Mouse (Mus musculus) kidney, postnatal 25 days (tissue): ENCODE measurements around the gene Nudt17.
"Not testable (repeated sequence)": the region's sequence is repeated elsewhere in the genome, so short reads cannot be mapped to it uniquely, and the experiment has no call there.

Source experiments
- DNase-seq, 2 experiments: peaks; one replicate each; pipeline ENCODE4 v3.0.0; 2021; ENCODE audit warnings: mixed read lengths in 2 of 2

Nudt17 gene

DNA sequence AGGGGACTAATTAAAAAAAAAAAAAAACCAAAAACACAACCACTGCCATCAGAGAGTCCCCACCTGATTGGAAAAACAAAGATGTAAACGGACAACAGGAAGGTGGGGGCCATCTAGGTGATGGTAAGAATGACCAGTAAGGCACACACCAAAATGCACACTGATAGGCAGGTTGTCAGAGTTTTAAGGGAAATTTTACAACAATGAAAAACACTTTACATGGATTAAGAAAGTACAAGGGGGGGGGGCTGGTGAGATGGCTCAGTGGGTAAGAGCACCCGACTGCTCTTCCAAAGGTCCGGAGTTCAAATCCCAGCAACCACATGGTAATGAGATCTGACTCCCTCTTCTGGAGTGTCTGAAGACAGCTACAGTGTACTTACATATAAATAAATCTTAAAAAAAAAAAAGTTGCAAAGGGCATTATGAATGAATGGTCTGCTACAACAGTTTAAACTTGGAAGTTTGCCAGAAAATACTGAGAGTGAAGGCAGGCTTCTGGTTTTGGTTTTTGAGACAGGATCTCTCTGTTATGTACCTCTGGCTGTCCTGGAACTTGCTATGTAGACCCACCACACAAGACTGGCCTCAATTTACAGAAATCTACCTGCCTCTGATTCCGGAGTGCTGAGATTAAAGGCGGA lies 39.8 kb downstream of the Nudt17 start:
- DNase-seq: no peak

- DNase-seq: peak in 1 of 2 experiments; percentile 47
Measured at GRCm38 (mm10) chr3:96667316-96667715, 41.0 kb downstream of the Nudt17 start.

DNA sequence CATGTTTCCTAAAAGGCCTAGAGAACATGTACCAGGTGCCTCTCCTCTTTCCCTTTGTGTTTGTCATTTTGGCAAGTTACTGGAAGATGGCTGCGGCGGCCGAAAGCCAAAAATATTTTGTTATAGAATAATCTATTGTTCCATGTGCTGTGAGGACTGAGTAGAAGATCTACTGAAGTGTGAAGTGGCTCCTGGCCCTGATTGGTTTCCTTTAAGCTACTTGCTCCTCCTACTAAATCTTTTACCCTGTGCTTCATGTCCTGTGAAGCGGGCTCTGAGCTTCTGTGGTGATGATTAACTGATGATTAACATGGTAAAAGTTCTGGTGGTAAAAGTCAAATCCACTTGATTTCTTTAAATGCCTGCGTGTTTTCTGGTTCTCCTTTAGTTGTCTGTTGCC lies 41.4 kb downstream of the Nudt17 start:
- peak; percentile 27 to 52 for DNase-seq

DNA sequence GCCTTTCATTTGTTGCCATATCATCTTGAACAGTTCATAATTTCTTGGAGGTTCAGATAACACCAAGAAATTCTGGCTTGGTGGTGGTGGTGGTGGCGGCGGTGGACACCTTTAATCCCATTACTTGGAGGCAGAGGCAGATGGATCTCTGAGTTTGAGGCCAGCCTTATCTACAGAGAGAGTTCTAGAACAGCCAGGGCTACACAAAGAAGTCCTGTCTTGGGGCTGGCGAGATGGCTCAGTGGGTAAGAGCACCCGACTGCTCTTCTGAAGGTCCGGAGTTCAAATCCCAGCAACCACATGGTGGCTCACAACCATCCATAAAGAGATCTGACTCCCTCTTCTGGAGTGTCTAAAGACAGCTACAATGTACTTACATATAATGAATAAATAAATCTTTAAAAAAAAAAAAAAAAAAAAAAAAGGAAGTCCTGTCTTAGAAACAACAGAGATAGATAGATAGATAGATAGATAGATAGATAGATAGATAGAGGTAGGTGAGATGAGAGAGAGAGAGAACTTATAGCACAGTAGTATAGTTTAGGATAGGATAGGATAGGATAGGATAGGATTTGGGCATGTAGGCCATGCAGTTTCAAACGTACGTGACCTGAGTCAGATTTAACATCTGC lies 42.5 kb downstream of the Nudt17 start:
- DNase-seq: not testable (repeated sequence)

- DNase-seq: peak; percentile 81 to 87
Measured at GRCm38 (mm10) chr3:96663432-96664239, 44.7 kb downstream of the Nudt17 start.

DNA sequence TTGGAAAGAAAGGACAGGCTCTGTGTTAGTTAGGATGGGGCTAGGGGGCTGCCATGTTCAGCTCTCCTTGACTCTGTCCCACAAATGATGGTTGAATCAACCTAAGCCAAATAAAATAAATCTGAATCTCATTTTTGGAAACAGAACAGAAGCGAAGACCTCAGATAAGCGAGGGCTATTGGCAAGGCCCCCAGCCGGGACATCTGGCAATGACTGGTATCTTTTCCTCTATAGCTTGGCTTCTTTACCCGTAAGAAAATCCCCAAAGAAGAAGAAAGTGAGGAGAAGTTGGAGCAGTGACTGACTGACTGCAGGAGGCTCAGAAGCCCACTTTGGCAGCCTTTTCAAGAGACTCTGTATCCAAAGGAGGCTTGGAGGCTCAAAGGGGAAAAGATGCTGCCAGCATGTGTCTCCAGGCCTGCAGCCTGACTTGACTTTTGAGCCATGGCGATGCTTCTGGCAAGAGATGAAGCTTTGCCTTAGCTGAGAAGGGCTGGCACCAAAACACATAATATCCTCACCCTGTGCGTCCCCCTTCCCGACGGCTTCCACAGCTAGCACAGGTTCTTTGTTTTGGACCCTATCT lies 45.5 kb downstream of the Nudt17 start:
- DNase-seq: no peak

- DNase-seq: no peak
Measured at GRCm38 (mm10) chr3:96660901-96661300, 47.5 kb downstream of the Nudt17 start.
